Mouse (Mus musculus) left cerebral cortex, adult 8-10 months (tissue): ENCODE data around the gene Micall2. TPM values are rescaled to one million over a fixed set of nuclear protein-coding genes. Genes with fewer than 3 reads are reported as not detected.
"Not testable (repeated sequence)": the region's sequence is repeated elsewhere in the genome, so short reads cannot be mapped to it uniquely, and the experiment has no call there.

ENCODE experiments used
- DNase-seq, 2 experiments: peaks; one replicate each; pipeline ENCODE4 v3.0.0; 2022; ENCODE audit warnings: low spot score in 2 of 2
- total RNA-seq, 4 experiments: library from RNA; stranded (reverse); gene quantifications; 2 replicates each; pipeline ENCODE4 v1.2.4; 2022

Gene Micall2
- total RNA-seq = 1 to 10 TPM; 2.4 to 3.3 (median 2.7) TPM

DNA sequence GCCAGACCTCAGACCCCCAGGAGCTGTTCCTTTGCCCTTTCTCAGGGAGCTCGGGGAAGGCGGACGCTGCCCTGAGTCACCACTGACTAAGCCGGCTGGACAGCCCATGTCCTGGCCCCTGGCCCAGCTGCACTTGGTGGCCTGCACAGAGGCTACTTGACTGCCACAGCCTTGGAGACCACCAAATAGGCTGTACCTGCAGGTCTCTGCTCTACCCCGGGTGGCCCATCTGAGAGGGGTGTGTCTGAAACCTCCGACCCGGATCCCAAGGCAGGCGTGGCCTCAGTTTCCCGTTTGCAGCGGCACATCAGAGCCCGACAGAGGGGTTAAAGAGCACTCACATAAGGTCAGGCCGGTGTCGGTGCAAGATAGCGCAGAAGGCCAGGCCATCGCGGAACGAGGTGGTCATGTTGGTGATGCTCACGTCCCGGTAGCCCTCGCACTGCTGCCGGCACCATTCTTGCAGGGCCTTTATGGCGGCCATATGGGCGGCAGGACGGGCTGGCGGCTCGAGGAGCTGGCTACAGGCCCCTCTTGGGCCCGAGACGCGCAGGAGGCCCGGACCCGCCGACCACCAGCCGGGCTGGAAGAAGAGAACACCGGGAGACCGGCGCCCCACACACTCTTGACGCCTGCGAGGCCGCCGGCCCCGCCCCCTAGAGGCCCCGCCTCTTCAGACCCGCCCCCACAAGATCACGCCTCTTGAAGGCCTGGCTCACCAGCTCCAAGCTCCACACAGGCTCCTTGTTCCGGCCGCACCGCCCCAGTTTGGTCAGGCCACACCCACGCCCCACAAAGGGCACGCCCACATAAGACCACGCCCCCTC is at the start of gene Micall2:
Micall2 (minus strand) TSS at position 660 of the 827 bp plus-strand sequence.
- DNase-seq = peak; percentile 59 to 84

DNA sequence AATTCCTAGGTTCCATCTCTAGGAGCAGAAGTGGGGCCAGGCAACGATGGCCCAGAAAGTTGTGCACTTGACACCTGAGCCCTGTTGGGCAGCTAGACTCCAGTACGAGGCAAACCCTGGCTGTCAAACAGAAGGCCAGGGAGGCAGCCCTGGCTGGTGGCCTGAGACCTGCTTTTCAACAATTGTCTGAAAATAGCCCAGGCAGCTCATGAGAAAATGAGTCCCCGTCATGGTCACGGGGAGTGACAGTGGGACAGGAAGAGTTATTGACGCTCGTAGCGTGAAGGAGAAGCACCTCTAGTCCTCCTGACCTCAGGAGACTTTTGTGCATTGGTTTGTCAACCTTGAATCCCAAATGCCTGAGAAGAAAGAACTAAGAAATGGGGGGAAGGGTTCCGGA is 45.3 kb upstream of the Micall2 start:
- DNase-seq = no peak

DNA sequence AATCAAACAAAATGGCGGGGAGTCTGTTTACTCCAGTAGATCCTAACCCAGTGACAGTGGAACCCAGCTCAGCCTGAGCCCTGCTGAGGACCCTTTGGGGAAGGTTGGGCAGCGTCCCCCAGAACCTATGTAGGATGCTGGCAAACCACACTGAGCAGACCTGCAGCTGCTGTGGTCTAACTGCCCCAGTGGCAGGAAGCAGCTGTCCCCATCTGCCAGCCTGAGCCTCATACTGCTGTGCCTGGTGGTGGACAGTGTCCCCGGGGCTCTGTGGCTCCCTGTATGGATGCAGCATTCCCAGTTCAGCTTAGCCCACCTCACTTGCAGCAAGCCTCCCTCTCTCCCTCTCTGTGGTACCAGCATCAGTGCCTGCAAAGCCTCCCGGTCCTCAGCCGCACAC is 40.8 kb upstream of the Micall2 start:
- no peak for DNase-seq

DNA sequence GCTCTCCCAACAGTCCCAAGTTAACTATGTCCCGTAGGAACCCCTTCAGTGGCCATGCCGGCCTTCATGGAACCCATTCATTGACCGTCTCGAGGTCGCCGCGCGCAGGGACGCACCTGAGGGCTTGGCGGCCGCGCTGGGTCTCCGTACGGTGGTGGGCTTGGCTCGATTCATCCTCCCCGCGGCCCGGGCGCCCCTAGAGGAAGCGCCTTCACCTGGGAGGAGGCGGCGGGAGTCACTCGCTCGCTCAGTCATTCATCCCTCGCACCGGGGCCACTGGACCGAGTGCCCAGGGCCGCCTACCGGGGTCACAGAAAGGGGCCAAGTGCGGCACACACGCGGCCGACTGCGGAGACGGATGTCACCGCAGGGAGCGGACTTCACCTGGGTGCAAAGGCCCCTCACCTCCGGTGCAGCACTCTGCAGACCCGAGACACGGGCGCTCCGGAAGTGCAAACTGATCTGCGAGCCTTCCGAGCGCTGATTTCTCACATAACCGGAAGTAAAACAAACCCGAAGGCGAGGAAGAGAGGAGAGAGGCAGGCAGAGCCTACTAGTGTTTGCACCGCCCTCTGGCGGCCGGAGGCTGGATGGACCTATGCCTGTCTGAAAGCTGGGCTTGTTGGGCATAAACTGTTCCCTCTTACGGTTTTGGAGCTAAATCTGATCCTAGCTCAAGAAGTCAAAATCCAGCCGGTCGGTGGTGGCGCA is 39.2 kb upstream of the Micall2 start, which contains the start of gene Ints1:
Ints1 (minus strand) TSS at position 459 of the 711 bp plus-strand sequence.
- DNase-seq = peak; percentile 94 to 98

DNA sequence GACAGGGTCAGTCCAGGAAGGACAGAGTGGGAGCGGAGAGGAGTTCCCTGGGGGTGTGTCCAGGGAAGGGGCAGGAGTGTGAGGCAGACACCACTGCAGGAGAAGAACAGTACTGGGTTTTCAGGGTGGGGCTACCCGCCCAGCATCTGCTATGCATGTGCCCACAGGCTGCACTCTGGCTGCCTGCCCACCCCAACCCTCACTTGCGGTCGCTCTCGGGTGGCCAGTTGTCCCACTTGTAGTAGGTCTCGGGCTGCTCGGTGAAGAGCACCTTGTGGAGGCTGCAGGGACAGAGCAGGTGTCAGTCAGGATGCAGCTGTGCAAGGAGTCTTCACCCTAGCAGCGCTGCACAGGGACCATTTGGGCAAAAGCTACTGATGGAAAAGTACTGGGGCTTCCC is 32.1 kb upstream of the Micall2 start:
- no peak for DNase-seq

DNA sequence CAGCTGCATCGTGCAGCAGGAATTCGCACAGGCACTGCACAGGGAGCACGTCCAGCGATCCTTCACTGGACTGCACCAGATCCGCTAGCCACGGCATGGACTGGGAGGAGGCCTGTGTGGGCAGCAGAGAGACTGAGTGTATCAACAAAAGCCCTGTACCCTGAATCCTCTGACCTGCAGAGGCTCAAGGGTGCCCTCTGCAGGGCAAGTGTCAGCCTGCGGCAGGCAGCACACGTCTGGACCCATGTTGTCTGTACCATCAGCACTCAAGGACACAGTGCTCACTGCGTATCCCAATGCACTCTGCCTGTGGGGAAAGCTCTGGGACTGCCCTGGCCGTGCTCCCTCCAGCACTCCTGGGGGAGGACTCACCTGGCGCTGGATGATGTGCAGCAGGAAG is 28.2 kb upstream of the Micall2 start:
- DNase-seq = no peak

DNA sequence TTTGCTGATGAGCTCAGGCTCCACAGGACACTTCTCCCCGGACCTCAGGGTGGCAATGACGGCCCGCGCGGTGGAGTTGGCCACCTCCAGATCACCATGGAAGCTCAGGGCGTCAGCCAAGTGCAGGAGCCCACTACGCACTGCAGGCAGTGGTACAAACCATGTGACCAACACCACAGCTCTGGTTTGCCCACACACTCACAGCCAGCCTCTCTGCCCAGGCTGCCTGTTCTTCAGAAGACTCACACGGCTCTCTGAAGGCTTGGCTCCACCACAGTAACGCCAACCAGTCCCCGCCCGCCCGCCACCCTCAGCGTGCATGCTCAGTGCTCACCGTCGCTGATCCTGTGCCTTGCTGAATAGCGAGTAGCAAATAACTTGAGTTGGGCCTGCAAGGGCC is 22.0 kb upstream of the Micall2 start:
- DNase-seq = peak in 1 of 2 experiments; percentile 86

DNA sequence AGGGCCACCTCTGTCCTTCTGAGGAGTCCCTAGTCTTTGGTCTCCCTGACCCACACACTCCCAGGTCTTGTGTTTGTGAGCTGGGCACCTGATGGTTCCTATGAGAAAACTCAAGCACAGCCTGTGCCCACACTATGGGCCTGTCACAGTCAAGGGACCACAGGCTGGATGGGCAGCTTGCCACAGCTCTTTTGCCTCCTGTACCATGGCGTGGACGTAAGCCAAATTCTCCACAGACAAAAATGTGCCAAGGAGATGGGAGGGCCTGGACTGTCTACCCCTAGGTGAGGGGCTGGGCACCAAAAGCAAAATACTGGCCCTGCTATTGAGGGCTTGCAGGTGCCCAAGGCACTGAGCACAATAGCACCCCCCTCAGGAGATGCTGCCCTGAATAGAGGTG is 20.4 kb upstream of the Micall2 start:
- DNase-seq = no peak

DNA sequence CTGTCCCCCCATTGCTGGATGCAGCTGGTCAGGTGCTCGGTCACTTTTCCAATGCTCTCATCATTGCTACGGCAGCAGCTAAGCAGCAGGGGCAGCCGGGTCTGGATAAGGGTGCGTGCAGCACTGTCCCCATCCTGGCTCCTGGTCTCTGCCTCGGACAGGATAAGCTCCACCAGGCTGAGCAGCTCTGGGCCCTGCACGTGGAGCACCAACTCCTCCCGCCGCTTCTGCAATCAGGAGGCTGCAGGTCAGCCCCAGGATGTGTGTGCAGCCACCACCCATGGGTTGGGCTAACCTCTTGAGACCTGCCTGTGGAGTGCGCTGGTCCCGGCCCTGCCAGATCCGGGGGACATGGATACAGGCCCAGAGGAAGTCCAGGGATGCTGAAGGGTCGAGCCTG is 20.0 kb upstream of the Micall2 start:
- no peak for DNase-seq

DNA sequence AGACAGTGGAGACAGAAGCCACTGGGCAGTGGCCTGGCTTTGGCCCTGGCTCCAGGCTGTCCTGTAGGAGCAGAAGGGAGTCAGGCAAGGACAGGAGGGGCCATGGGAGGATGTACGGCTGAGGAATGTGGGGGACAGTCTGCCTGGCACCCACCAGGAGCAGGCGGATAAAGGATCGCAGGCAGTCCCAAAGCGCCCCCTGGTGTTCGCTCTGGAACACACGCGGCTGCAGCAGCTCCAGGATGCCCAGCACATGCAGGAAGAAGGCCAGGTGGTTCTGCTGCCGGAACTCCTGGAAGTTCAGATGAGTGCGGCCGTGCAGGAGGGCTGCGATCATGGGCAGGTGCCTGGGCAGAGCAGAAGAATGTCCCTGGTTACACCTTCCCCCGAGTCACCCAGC is 18.6 kb upstream of the Micall2 start:
- DNase-seq = peak in 1 of 2 experiments; percentile 36

DNA sequence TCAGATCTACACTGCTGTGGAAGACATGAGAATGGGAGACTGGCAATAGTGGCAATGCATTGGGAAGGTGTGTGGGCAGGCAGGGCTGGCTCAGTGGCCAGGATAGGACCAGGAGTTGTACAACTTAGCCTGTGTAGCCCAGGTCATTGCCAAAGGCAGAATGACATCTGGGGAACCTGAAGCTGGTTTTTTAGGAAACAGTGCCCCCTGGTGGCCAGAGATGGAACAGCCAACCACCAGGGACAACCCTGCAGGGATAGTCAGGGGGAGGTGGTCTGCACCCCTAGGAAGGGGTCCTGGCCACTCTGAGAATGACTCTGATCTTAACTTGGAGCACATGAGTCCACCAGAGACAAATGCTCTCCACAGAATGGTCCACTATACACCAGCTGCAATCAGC is 14.4 kb upstream of the Micall2 start:
- peak in 1 of 2 experiments; percentile 70 for DNase-seq

DNA sequence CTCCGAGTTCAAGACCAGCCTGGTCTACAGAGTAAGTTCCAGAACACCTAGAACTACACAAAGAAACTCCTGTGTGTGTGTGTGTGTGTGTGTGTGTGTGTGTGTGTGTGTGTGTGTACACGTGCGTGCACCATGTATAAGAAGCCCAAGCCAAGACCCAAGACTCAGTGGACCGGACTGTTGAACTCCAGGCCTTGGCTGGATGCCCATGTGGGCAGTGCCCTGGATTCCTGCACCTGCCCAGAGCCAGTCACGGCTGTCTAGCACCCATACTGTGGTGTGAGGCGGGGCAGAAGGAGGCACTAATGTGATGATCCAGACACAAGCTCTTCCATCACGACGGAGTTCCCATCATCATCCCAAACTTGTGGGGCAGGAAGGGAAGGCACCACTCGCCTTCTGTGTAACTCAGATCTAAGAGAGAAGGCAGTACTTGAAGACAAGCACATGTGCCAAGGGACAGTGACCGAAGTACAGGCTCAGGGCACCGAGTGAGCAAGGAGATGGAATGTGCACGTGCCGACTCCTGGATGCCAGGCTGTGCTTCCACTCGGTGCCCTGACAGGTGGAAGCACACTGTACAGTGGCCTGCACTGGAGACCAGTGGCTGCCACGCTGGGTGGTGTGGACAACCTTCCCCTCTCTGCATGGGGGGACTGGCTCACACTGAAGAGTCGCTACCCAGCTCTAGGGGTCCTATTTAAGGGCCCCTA is 13.4 kb upstream of the Micall2 start:
- no peak for DNase-seq

DNA sequence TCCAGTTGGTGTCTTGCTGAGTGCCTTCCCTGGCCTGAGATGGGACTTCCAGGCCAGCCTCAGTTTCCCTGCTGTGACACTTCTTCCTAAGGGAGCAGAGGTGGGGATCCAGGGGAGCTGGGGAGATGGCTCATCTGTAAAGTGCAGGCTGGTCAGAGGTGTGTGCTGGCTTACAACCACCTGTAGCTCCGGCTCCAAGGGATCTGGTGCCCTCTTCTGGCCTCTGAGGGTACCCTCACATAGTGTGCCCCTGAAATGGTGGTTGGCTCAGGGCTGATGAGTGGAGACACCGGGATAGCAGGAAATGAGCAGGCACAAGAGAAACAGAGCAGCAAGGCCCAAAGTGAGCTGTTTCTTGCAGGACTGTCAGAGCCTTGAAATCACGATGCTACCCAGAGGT is 9.6 kb upstream of the Micall2 start:
- DNase-seq = no peak

DNA sequence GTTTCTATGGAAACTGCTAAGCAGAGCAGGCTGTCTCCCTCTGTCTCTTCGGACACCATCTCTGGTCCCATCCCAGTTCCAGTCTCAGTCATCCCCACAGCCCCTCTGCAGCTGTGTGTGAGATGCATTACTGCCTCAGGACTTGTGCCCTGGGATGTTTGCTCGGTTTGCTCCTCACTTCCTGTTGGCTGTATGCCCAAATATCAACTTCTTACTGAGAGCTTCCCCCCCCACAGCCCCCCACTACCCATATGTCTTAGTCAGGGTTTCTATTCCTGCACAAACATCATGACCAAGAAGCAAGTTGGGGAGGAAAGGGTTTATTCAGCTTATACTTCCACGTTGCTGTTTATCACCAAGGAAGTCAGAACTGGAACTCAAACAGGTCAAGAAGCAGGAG is 6.5 kb upstream of the Micall2 start:
- DNase-seq = not testable (repeated sequence)

DNA sequence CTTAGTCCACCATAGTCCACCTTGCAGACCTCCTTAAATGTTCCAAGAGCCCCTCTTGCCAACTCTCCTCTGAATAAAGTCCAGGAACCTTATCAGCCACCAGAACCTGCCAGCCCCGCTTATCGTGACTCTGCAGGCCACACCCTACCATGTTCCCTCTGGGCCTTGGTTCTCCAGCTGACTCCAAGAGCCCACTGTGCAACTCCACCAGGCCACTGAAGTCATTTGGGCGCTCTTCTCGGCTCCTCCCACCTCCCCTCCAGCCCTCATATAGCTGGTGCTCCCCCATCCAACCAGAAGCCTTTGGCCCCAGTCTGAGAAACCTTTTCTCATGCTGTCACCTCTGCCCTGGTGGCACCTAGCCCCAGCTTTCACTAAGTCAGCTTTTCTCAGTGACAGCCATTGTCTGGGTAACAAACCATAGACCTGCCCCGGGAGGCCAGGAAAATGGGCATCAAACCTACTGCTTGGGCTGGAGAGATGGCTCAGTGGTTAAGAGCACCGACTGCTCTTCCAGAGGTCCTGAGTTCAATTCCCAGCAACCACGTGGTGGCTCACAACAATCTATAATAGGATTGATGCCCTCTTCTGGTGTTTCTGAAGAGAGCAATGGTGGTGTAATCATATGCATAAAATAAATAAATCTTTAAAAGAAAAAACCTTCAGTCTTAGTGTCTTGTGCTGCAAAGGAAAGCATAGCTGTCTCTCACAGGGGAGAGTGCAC is 2.6 kb upstream of the Micall2 start:
- no peak for DNase-seq

DNA sequence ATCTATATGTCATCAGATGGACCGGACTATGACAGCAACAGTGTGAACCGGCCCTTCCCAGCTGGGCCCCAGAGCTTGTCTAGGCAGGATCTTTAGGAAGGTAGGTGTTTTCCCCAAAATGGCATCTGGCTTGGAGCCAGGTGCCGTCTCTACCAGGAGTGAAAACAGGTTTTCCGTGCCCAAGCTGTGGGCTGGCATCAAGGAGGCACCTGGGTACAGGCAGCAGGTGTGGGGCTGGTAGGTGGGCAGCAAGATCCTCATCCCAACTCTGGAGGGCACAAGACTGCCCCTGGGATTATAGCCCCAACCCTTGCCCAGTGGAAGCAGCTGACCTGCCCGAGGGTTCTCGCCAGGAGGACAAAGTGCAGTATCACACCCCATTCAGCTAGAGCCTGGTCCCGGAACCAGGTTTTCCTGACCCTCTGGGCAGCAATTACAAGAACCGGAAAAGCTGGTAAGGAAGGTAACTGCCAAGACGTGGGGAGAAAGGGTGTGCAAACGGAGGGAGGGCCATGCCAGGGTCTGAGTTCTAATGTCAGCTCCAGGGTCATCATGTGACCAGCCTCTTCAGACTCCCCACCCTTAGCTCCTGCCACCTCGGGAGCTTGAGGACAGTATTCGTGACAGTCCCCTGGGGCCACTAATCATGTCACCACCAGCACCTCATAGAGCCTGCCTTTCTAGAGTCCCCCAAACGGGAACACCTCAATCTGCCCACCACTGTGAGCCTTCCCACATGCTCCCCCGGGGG is 1.9 kb upstream of the Micall2 start:
- no peak for DNase-seq

DNA sequence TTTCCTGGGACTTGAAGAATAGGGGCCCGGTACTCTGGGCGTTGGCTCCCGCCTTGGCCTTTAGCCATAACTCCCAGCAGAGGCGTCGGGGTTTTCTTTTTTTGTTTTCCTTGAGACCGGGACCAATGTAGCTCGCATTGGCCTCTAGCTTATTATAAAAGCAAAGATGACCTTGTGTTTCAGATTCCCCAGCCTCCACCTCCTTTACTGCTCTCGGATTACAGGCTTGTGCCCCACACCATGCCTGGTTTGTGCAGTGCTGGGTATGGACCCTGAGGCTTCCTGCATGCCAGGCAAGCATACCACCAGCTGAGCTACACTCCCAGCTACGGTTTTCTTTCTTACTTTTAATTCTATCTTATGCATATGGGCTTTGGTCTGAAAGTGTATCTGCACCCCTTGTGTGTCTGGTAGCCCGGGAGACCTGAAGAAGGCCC is 386 bp upstream of the Micall2 start:
- DNase-seq = no peak

DNA sequence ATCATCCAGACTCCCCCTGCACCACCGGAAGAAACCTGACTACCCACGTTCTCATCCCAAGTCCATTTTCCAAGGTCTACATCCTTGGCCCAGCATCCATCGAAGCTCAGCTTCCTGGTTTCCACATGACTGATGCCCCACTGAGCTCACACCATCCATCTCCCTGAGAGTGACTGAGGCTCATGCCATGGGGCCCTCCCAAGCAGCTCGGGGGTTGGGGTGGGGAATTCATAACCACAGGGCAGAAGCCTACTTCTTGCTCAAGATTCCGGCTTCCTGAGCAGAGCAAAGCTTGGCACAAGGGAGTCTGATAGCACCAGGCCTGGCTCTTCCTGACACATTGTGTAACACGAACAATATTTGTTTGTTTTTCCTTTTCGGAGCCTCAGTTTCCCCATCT is 1.4 kb downstream of the Micall2 start:
- no peak for DNase-seq

DNA sequence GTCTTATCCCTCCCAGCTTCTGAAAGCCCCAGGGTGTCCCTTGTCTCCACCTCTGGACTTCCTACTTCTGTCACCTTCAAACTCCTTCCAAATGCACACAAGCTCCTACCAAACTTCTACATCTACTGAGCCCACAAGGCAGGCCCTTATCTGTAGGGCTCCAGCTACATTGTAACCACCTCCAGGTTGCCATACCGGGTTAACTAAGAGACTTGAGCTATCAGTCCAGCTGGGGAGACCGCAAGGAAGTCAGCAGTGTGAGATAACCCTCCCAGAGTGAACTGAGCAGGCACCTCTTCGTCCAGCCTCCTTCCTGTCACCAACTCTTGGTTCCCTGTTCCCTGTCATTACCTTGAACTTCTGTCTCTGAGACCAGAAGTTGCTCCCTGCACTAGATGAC is 2.1 kb downstream of the Micall2 start:
- no peak for DNase-seq

DNA sequence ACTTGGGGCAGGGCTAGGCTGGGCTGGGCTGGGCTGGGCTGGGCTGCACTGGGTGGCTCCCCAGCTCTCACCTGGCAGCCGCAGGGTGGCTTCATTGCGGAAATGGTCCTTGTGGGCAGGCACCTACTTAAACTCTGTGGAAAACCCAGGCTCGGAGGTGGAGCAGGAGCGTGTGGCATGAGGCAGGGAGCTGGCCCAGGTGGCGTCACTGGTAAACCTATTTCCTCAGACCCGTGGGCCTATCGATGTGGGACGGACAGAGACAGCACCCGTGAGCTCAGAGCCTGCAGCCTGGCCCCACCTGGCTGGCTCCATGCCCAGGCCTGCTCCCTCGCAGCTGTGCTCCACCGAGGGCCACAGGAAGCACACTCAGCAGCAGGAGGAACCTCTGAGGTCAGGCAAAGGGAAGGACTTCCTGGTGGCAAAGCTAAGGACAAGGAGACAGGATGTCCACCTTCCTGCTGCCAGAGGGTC is 3.5 kb downstream of the Micall2 start:
- no peak for DNase-seq
